Mouse (Mus musculus) myocyte (in vitro differentiated cells): ENCODE measurements around the gene Epb41l3.

ENCODE experiments used
- E2F4 ChIP-seq: IDR thresholded peaks from one replicate; pipeline ENCODE4 v1.6.1; 2011; ENCODE audit warnings: mild to moderate bottlenecking, control low read depth, moderate library complexity; ENCODE audit not compliant: insufficient read depth
- MAX ChIP-seq: IDR thresholded peaks from one replicate; pipeline ENCODE4 v1.6.1; 2011; ENCODE audit warnings: low read depth, mild to moderate bottlenecking, control low read depth
- MYOD1 ChIP-seq, 3 experiments: IDR thresholded peaks; one replicate each; pipeline ENCODE4 v1.6.1; 2011; ENCODE audit warnings: control low read depth in 2 of 3, low read depth in 2 of 3, mild to moderate bottlenecking in 2 of 3, moderate library complexity in 1 of 3; ENCODE audit not compliant: insufficient read length in 2 of 3, control insufficient read depth in 1 of 3
- MYOG ChIP-seq, 3 experiments: IDR thresholded peaks; one replicate each; pipeline ENCODE4 v1.6.1; 2011; ENCODE audit warnings: control low read depth in 2 of 3, low read depth in 2 of 3, mild to moderate bottlenecking in 2 of 3; ENCODE audit not compliant: insufficient read length in 2 of 3, control insufficient read depth in 1 of 3, insufficient read depth in 1 of 3
- POLR2A ChIP-seq: IDR thresholded peaks from one replicate; pipeline ENCODE4 v1.6.1; 2011; ENCODE audit warnings: low read depth, mild to moderate bottlenecking, control low read depth, moderate library complexity; ENCODE audit not compliant: insufficient read length
- POLR2AphosphoS2 ChIP-seq: IDR thresholded peaks from one replicate; pipeline ENCODE4 v1.6.1; 2011; ENCODE audit warnings: low read depth, control low read depth; ENCODE audit not compliant: insufficient read length
- SRF ChIP-seq: IDR thresholded peaks from one replicate; pipeline ENCODE4 v1.6.1; 2011; ENCODE audit warnings: low read depth; ENCODE audit not compliant: control insufficient read depth, insufficient read length
- TCF12 ChIP-seq: IDR thresholded peaks from one replicate; pipeline ENCODE4 v1.6.1; 2011; ENCODE audit warnings: mild to moderate bottlenecking, control low read depth; ENCODE audit not compliant: poor library complexity, insufficient read depth, severe bottlenecking
- USF1 ChIP-seq: IDR thresholded peaks from one replicate; pipeline ENCODE4 v1.6.1; 2011; ENCODE audit warnings: low read depth, mild to moderate bottlenecking, control low read depth, moderate library complexity

GRCm38 (mm10) chr17:69155034-69155433 lies 79.6 kb downstream of the Epb41l3 start:
- TF ChIP-seq E2F4 (no peak), POLR2A (no peak), USF1 (no peak), SRF (no peak), POLR2AphosphoS2 (no peak), MAX (no peak), MYOG (IDR thresholded peaks at IDR 0.05; ENCODE audit: control insufficient read depth in 1 of 3, insufficient read depth in 1 of 3, insufficient read length in 2 of 3, low read depth in 2 of 3) (no peak), TCF12 (no peak), MYOD1 (IDR thresholded peaks at IDR 0.05; ENCODE audit: control insufficient read depth in 1 of 3, insufficient read length in 2 of 3, low read depth in 2 of 3) (no peak)
